Mouse (Mus musculus): ENCODE results near the gene Kcnk1. TPM values are rescaled to one million over a fixed set of nuclear protein-coding genes. Genes with fewer than 3 reads are reported as not detected.

Gene Kcnk1
- 10 to 100 TPM; 54.2 to 62.9 (median 59.2) TPM for total RNA-seq (2022)

DNA sequence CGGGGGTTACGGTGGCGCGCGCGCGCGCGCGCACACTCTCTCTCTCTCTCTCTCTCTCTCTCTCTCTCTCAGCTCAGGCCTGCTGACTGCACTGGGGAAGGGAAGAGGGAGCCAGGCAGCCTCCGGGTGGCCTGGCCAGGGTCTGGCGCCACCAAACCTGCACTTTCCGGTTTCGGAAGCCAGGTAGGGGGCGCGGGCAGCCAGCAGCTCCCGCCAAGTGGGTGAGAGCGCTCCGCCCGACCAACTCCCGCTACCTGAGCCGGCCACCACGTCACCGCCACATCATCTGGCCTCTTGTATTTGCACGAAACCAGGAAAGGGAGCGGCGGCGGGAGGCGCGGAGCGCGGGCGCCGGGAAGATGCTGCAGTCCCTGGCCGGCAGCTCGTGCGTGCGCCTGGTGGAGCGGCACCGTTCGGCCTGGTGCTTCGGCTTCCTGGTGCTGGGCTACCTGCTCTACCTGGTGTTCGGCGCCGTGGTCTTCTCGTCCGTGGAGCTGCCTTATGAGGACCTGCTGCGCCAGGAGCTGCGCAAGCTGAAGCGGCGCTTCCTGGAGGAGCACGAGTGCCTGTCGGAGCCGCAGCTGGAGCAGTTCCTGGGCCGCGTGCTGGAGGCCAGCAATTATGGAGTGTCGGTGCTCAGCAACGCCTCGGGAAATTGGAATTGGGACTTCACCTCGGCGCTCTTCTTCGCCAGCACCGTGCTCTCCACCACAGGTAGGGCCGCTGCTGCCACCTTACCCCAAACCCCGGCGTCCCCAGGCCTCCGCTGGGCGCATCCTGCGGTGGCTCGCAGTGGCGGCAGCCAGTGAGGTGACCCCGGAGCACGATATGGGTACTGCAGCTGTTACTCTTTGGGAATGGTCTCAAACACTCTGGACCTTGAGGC, at the start of gene Kcnk1:
Kcnk1 (plus strand) TSS at position 70 of the 886 bp plus-strand sequence.
- DNase-seq (ENCODE audit: low spot score in 2 of 2) = peak; percentile 54 to 75

DNA sequence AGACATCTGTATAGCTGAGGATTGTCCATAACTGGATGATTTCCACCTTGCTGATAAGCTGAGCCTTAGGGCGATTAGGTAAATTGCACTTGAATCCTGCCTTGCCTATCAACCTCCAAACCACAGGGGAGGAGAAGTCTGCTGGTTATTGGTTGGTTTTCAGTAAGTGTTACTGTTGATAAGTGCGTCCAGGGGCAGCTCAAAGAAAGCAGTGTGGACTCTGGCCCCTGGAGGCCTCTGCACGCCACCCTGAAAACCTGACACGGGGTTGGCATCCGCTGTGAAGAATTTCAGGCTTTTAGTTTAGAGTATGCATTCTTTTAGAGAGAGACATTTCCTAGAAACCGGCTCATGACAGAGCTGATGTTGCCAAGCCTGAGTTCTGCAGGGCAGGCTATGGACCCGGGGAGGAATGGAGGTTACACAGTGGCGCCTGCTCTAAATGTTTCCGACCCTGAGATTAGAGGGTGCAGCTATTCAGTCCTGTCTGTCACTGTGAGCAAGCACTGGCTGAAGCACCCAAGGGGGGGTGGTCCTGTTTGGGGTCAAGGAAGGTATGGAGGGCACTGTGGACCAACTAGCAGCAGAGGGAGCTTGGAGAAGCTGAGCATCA, 46.2 kb upstream of the Kcnk1 start:
- DNase-seq (ENCODE audit: low spot score in 2 of 2) = no peak

DNA sequence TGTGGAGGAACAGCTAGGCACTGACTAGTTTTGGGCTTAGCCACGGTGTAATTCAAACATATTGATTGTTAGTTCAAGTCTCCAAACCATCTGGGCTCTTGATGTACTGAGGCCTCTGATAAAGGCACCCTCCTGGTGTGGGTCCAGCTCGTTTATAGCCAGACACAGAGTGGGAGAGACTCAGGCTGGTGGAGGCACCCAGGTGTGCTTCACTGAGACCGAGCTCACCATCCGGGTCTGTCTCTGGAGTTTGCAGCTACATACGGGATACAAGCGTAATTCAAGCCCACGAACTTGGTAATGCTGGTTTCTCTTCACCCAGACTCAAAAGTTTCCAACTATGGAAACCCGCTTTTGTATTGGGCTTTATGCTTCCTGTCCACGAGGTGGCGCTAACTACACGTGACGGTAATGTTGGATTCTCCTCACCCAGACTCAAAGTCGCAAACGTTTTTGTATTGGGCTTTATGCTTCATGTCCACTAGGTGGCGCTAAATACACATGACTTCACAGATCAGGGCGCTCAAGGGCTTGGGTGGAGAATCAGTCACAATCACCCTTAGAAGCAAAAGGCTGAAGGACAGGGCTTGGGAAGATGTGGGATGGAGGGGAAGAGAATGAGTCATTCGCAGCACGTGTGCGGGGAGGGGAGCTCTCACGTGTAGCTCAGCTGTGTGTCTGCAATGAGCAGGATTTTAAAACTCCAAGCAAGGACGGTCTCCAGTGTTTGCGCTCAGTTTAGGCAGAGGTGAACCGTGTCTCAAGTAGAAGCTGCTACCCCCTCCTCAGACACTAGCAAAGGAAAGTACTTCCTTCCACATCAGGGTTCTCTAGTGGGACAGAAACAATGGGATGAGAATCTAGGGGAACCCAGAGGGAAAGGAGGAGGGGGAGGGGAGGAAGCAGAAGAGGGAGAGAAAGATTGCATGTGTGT, 44.7 kb upstream of the Kcnk1 start:
- peak; percentile 89 to 90 for DNase-seq (ENCODE audit: low spot score in 2 of 2)

DNA sequence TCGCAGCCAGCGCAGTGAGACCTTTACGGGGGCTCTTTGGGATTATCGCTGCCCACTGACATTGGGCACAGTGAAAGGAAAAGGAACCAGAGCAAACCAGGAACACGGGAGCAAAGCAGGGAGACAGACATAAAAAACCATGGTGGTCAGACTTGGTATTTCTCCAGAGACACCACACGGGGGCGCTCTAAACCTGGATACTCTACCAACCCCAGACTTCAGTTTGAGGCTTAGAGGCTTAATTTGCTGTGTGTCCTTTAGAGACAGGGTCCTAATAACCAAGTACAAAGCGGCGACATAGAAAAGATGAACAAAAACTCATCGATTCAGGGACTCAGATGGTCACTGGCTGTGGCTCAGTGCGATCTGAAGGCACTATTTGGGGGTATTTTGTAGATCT, 39.3 kb upstream of the Kcnk1 start:
- DNase-seq (ENCODE audit: low spot score in 2 of 2) = peak in 1 of 2 experiments; percentile 46

DNA sequence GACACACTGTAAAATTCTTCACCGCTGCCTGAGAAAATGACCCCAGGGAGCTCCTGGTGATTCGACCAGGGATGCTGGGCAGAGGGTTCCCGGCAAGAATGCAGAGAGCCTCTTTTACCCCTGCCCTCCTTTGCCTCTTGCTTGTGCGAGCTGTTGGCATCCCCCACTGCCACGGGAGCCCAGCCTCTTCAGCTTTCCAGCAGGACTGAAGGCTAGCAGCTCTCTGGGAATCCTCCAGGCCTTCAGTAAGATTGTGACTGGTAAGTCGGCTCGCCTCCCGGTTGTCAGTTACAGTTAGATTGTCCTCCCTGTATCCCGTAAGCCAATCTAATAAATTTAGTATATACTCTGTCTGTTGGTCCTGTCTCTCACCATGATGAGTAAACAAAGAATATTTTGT, 38.2 kb upstream of the Kcnk1 start:
- no peak for DNase-seq (ENCODE audit: low spot score in 2 of 2)

DNA sequence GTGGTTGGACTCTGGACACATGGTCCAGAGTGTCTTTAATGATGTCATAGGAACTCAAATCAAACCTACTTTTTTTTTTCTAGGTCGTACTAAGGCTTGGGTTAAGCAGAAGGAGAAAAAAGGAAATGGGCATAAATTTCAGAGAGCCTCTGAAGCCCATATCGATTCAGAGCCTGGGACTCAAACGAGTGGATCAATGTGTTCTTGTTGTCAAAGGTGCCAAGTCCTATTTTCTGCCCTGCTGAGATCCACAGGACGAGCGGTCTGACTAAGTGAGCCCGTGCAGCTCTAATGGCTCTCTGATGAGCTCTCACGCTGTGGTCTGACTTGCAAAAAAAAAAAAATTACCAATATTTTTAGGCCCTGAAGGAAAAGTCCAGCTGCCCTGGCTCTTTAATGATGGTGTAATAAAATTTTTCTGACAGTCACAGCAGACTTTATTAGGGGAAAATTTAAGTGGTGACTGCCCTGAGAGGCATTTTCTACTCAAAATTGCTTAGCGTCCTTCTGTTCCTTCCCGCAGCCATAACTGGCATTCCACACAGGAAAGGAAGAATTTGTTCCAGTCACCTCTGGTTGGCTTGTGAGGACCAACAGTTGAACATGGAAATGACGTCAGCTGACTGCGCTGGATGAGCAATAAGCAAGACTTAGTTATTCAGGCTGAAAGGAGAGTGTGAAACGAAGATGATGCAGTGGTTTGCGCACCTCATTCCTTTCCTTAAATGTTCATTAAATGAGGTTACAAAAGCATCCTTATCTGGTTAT, 37.6 kb upstream of the Kcnk1 start:
- no peak for DNase-seq (ENCODE audit: low spot score in 2 of 2)

DNA sequence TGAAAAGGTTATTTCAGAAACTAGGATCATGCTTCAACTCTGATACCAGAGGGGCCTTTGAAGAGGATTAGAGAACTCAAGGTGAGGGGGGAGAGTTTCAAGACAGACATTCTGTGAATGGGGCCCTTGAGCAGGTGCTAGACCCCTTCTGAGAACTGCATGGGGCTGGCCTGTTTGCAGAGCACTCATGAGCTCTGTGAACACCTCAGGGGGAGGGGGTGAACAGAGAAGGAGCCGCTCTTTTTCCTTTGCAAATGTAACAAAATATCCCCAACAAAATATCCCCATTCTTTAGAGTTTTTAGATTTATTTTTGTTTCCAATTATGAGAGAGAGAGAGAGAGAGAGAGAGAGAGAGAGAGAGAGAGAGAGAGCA, 37.0 kb upstream of the Kcnk1 start:
- no peak for DNase-seq (ENCODE audit: low spot score in 2 of 2)

DNA sequence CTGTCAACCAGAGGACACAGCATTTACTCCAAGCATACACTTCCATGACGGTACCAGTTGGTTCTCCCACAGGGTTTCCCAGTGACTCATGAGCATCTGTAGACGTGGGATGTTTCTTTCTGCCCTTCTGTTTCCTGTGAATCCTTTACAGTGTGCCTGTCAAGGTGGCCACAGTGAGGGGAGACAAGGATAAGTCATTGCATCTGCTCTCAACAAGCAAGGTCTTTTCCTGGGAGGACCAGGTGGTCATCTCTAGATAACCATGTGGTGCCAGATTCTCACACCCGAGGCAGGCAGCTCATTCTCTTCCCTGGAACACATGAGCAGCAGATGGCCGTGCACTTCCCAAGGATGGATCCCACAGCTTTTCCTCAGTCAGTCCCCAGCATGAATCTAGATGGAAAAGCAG, 35.6 kb upstream of the Kcnk1 start:
- DNase-seq (ENCODE audit: low spot score in 2 of 2) = peak; percentile 79 to 86

DNA sequence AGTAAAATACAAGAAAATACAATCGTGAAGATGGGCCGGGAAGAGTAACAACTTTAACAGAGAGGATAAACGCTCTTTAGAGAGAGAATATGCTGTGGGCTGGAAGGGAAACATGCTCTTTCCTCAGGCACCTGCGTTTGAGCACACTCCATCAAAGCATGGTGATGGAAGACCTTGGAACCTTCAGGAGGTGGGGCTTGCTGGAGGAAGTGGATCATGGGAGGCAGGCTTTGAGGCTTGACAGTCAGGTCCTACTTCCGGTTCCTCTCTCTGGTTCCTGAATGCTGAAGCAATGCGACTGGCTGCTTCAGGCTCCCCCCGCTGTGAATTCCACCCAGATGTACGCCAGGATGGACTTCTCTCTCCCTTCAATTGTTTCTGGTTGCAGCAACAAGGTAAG, 34.9 kb upstream of the Kcnk1 start:
- no peak for DNase-seq (ENCODE audit: low spot score in 2 of 2)

DNA sequence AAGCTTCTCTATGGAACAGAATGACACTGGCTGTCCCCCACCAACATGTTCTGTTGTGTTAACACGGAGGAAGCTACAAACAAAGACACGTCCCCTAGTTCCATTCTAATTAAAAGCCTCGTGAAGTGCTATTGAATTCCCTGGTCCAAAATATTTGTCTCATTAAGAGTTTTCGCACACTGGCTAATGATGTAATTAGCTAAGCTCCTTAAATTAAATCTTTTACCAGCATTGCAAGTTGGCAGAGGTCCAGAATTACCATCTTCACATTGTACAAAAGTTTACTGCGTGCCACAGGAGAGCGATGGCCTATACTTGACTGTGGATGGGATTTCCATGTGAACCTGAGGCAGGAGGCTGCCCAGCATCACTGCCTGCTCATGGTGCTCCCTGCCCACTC, 33.2 kb upstream of the Kcnk1 start:
- DNase-seq (ENCODE audit: low spot score in 2 of 2) = no peak

DNA sequence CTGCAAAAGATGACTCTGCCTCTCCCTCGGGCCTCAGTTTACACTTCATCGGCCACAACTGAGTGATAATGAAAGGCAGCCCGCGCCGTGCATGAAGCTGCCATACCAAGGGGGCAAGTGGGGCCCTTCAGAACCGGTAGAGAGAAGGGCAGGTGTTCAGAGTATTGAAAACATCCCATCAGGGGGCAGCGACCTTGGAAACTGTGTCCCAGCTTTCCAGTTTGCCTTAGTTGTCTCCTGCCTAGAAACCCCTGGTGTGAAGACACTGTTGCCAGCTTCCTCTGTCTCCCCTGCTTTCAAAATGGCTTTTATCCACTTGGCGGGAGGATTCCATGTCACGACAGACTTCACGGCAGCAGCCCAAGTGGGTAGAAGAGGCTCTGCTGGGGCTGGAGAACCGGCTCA, 31.2 kb upstream of the Kcnk1 start:
- DNase-seq (ENCODE audit: low spot score in 2 of 2) = no peak

DNA sequence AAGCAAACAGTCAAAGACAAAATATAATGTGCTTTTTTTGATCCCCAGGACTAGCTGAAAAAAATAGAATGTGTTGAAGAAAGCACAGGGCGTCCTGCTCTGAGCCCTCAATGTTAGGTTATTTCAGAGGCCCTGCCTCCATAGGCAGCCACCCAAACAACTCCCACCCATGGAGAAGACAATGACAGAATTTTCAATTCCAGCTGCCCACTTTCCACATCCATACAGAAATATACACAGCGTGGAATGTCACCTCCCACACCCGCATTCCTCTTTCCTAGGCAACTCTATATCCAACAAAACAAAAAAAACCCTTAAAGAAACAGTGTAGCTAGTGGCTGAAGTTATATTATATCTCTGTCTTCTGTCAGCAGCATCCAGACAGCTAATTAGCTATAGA, 23.6 kb upstream of the Kcnk1 start:
- peak in 1 of 2 experiments; percentile 43 for DNase-seq (ENCODE audit: low spot score in 2 of 2)

DNA sequence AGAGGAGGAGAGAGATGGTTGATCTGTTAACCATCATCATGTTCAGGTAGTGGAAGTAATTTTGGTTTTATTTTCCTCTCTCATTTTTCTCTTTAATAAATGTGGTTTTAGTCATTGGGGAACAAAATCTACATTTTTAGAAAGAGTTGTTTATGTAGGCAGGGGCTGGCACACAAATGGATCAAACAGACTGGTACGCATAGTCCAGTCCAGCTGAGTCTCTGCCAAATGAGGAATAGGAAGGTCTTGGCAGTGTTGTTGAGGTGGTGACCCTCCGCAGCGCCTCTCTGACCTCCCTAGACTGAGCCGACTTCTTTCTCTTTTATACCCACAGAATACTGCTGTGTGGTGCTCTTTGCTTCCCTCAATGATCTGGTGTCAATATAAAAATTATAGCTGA, 19.0 kb upstream of the Kcnk1 start:
- no peak for DNase-seq (ENCODE audit: low spot score in 2 of 2)

DNA sequence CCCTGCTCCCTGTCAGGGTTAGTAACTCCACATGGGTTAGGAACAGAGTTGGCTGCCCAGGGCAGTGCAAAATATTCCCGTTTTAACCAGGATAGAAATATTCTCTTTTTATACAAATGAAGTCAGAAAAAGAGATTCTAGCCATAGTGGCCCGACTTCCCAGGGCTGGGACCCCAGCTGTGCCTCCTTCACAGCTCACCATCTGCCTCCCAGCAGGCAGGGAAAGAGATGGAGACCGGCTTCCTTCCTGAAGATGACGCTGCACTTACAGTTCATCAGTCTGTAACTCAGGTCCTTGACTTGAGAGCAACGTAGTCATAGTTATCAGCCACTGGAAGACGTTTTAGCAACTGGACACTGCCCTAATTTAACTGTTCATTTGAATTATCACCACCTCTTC, 14.1 kb upstream of the Kcnk1 start:
- DNase-seq (ENCODE audit: low spot score in 2 of 2) = no peak

DNA sequence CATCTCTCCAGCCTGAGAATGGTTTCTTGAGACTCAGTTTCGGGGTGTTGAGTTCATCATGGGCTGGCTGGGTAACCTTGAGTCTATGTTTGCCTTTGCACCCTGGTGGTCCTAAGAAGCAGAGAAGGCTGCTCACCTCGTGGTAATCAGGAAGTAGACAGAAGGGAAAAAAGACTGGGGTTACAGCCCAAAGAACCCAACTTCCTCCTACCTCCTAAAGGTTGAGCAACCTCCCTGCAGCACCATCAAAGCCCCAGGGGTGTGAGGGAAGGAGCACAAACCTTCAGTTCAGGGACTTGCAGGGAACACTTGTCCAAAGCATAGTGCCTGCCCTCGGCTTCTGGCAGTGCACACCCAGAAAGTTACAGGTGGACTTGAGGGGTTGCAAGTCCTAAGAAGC, 11.5 kb upstream of the Kcnk1 start:
- no peak for DNase-seq (ENCODE audit: low spot score in 2 of 2)

DNA sequence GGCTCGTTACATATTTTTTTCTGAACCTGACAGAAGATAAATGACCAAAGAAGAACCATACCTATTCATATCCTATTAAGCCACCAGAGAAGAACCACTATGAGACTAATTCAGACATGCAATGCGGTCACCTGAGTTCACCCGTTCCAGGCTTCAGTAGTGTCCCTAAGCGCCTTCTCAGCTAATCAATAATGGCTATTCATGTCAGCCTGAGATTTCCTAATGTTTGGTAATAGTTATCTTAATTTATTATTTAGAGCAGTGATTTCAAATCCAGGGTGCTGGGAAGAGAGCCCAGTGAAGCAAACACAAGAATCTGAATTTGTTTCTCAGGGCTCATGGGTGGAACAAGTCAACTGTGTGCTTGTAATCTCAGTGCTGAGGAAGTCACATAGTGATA, 10.8 kb upstream of the Kcnk1 start:
- no peak for DNase-seq (ENCODE audit: low spot score in 2 of 2)

DNA sequence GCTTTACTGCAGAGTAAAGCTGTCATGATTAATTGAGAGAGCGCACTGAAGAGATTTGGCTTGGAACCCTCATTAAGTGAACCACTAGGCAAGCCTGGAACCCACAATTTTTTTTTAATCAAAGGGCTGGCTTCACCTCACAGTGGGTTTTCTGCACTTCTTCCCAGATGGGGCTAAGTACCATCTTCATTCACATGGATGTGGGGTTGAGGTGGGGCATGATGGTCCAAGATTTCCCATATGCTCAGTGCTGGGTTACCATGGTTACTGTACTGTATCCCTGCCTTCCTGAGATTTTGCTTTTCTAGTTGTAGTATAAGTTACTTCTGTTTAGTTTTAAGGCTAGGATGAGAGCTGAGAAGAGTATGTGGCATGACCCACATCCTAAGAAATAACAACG, 9.6 kb upstream of the Kcnk1 start:
- DNase-seq (ENCODE audit: low spot score in 2 of 2) = no peak

DNA sequence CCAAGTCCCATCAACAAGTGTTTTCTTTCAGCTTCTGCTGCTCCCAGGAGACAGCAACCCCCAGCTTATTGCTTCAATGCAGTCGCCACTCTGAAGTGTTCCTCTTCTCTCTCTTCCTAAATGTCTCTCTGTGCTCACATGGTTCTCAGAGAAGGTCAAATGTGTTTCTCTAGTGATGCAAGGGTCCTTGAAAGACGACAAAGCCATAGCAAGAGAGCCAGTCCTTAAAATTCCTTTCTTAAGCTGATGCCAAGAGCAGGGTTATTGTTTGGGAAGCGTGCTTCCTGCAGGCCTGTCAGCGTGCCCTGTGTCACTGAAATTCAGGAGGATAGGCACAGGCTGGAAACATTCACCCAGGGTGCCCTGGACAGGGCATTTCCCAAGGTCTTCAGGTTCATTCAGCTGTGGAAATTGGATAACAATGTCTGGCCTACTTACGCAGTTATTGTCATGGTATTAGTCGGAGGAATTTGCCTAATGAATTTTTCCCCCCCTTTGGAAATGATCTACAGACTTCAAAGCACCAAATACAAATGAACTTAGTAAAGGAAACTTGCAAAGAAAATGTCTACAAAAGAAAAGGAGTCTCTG, 7.9 kb upstream of the Kcnk1 start:
- no peak for DNase-seq (ENCODE audit: low spot score in 2 of 2)

DNA sequence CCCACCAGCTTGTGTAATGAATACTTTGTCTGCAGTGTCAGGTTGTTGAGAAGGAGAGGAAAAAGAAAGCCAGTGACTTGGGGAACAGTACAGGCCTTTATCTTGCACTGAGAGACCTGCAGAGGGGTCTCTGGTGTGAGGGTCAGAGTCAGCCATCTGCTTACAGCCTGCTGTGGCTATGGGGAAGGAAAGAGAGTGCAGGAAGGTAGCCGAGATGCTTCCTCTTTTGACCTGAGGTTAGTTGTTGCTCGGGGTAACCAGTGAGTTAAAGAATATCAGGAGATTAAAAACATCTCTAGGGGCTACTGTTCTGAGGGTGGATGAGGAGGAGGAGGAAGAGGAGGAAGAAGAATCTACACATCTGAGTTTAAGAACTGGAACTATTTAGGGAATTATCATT, 7.0 kb upstream of the Kcnk1 start:
- DNase-seq (ENCODE audit: low spot score in 2 of 2) = no peak

DNA sequence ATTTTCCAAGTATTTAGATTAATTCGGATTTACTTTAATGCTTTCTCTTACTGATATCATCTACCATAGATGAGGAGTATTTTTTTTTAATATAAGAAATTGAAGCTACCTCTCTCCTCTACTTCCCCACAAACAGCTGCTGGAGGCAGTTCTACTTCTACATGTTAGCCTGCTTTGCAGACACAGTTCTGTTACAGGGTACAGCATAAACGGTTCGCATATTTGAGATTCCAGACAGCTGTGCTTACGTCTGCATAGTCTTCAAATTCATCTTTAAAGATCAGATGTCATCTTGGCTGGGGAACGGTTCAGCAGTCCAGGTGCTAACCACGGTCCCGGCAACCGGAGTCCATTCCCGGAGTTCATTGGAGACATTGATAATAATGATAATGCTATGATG, 1.3 kb upstream of the Kcnk1 start:
- DNase-seq (ENCODE audit: low spot score in 2 of 2) = no peak
